Mouse (Mus musculus) thymus, postnatal 0 days (tissue): ENCODE results near the gene Asxl1. TPM values are rescaled to one million over a fixed set of nuclear protein-coding genes. Genes with fewer than 3 reads are reported as not detected.
A peak's percentile ranks its signal among the peaks of the same experiment; 100 is the strongest.

ENCODE experiments used
- DNase-seq: peaks from one replicate; pipeline ENCODE4 v3.0.0-alpha.2; 2015; ENCODE audit warnings: low spot score
- polyA plus RNA-seq: library from polyadenylated mRNA; unstranded; fragments of >200 nt; fragmentation: Nextera tagmentation; extraction: Ambion mirVana; gene quantifications from 2 replicates; pipeline ENCODE4 v1.2.1, GENCODE M21; 2015

Gene Asxl1
- polyA plus RNA-seq, 1 experiment from 2014 or later, result 15.6 TPM

DNA sequence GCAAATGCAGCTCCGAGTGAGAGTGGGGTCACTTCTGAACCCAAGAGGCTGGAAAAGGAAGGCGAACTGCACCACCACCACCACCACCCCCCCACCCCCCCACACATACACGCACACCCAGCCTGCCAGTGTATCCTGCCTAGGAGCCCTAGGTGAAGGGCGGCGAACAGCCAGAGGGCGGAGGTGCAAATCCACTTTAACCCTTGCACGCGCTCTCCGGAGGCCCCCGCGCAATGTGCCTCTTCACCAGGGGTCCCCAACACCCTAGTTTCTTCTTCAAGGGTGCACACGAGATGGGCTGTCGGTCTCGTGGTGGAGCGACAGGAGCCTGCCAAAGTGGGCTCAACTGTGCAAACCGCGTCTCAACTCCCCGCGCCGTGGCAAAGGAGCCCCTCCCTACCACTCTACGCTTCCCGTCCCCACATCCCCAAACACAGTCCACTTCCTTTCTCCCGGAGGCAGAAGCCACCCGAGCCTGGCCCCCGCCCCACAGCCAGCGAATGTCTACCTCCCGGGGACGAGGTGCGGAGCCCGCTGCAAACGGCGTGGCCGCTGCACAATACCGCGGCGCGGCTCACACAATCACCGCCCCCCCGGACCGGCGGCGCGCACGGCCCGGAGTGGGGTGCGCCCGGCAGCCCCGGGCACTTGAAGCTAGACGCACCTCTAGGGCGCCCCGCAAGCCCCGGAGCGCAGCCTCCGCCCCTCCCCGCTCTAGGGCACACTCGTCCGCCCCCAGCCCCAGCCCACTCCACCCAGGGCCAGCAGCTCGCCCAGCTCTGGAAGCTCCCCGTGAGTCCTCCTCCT, 98.0 kb downstream of the Asxl1 start:
- DNase-seq, result peak; percentile 49

DNA sequence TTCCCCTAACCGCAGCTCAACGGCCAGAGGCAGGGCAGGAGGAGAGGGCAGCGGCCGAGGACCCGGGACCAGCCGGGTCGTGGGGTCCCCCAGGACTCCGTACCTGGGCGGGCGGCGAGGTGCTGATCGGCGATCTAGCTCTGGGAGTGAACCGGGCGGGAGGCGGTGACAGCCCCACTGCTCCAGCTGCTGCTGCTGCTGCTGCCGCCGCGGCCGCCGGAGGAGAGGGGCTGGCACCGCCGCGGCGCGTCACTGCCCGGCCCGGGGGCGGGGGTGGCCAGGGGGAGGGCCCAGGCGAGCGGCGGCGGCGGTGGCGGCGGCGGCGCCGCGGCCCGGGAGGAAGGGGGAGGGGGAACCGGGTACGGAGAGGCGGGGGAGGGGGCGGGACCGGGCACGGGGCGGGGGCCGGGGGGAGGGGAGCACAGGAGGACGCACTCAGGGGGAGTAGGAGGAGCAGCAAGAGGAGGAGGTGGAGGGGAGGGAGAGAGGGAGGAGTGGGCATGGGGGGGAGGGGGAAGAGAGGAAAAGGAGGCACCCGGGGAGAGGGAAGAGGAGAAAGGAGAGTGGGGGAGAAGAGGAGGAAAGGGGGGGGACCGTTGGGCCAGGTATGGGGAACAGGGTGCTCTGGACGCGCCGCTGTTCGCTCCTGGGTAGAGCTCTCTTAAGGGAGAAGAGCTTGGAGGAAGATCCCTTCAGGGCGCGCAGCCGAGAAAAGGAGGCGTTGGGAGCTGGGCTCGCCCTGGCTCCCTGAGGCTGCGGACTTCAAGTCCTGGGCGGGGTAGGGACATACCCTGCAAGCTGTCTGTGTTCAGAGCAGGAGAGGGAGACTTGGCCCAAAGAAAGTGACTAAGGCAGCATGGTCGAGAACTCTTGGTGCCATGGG, 98.9 kb downstream of the Asxl1 start:
- DNase-seq, result peak; percentile 73

DNA sequence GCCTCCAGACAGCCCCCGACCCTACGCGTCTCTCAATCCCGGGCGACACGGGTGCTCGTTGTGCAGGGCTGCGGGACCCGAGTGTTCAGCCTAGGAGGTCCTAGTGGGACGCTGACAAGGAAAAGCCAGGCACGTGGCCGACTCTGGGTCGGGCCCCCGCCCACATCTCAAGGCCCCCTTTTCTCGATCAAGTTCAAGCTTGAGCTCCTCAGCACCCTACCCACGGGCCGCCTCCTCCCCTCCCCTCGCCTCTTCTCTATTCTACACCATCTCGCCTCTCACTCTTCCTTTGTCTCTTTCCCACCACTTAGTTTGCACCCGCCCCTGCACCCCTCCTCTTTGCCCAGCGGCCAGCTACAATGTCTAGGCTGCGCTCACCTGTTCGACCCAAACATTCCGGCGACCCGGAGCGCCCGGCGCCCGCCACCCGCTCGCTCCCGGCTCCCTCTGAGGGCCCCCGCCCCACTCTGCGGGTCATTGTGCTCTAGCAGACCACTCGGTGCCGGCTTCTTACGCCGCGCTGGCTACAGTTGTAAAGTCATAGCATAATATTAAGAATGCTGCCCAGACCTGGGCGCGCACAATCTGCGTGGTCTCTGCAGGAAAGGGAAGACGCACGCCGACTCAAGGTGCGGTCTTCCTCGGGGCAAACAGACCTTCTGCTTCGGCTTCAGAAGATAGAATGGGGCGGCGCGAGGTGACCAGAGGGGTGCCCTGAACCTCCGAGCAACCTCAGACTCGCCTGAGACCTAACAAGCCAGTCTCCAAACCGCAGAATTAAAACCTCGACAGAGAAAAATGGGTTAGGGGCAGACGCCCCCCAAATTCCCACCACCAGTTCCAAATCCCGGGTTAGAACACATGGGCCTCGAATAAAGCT, 99.7 kb downstream of the Asxl1 start:
- no peak for DNase-seq

DNA sequence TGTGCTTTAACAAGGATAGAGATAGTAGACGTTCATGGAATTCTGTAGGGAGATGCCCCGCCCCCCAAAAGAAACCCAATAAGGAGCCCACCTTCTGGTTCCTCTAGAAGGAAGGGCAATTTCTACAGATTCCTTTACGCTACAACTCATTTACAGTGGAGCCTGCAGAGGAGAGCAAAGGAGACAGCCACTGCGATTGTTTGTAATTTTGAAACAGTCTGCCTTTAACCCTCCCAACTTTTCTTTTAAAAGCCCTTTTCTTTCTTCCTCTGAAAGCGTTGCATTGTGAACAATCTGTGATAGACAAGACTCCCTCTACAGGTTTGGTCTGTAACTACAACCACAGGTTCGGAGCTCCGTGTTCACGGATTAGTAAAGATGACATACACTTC, 100.4 kb downstream of the Asxl1 start:
- peak; percentile 77 for DNase-seq

GRCm38 (mm10) chr2:153446476-153446875, 100.8 kb downstream of the Asxl1 start:
- DNase-seq, result no peak

DNA sequence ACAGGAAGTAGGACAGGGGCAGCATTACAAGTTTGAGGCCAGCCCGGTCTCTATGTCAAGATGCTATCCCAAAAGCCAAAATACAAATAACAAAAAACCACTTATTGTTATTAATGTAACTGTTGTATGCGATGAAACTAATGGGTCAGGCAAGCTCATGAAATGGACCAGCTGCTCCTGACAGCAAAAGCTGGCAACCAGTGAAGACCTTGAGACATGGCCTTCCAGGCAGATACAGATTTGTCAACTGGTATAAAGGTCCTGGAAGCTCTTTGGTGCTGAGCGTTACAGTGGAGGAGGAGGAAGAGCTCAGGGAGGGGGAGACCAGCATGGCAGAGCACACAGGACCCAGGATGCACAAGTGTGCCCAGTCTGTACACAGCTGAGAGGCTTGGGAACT, 102.1 kb downstream of the Asxl1 start:
- DNase-seq, result no peak

- DNase-seq, result no peak
Observed at GRCm38 (mm10) chr2:153448519-153448918, 102.9 kb downstream of the Asxl1 start.

Other genes starting within 250 kb of the Asxl1 start
- gene Hck, start 237.4 kb upstream of the Asxl1 start, polyA plus RNA-seq, result 5.8 and 7.3 TPM in 2 replicates
- gene Tm9sf4, start 184.5 kb upstream of the Asxl1 start, polyA plus RNA-seq, result 32.4 and 34.9 TPM in 2 replicates
- 24.0 and 25.6 TPM in 2 replicates for gene Tspyl3, start 120.4 kb upstream of the Asxl1 start, polyA plus RNA-seq
- gene Plagl2, start 104.4 kb upstream of the Asxl1 start, polyA plus RNA-seq, result 12.1 and 14.5 TPM in 2 replicates
- 2.7 and 4.6 TPM in 2 replicates for gene Pofut1, start 104.3 kb upstream of the Asxl1 start, polyA plus RNA-seq
- 6.5 and 7.3 TPM in 2 replicates for gene Kif3b, start 54.4 kb upstream of the Asxl1 start, polyA plus RNA-seq
- not detected in 2 replicates for gene 4930404H24Rik, start 147.0 kb downstream of the Asxl1 start, polyA plus RNA-seq
- 1.9 and 2.0 TPM in 2 replicates for gene Nol4l, start 184.1 kb downstream of the Asxl1 start, polyA plus RNA-seq